Mouse (Mus musculus) embryonic fibroblast, embryonic 13.5 days (primary cell): Measurements from ENCODE around the gene Glg1. TPM values are rescaled to one million over a fixed set of nuclear protein-coding genes. Genes with fewer than 3 reads are reported as not detected.
"Not testable (repeated sequence)": the region's sequence is repeated elsewhere in the genome, so short reads cannot be mapped to it uniquely, and the experiment has no call there.

Experiments used
- H3K27ac ChIP-seq: 2 replicates; pipeline ENCODE4 v1.5.1; 2012; ENCODE audit warnings: low read length, control low read depth, inconsistent platforms; ENCODE audit not compliant: insufficient read depth
- H3K4me1 ChIP-seq: 2 replicates; pipeline ENCODE4 v1.6.1; 2011; ENCODE audit warnings: low read length; ENCODE audit not compliant: control insufficient read depth, insufficient read depth
- H3K4me3 ChIP-seq: 2 replicates; pipeline ENCODE4 v1.5.1; 2011; ENCODE audit warnings: mild to moderate bottlenecking, control low read depth, low read length; ENCODE audit not compliant: insufficient read depth
- CTCF ChIP-seq: IDR thresholded peaks from 2 replicates; pipeline ENCODE4 v1.5.1; 2011; ENCODE audit warnings: mild to moderate bottlenecking, control low read depth, low read length, moderate library complexity, borderline replicate concordance; ENCODE audit not compliant: insufficient read depth
- POLR2A ChIP-seq: IDR thresholded peaks from 2 replicates; pipeline ENCODE4 v1.6.1; 2011; ENCODE audit warnings: low read depth, mild to moderate bottlenecking, control low read depth, low read length, moderate library complexity
- polyA plus RNA-seq: library from polyadenylated mRNA; stranded (reverse); fragments of >200 nt; gene quantifications from 2 replicates; pipeline ENCODE4 v1.2.4, GENCODE M21; 2011; ENCODE audit warnings: low read depth; ENCODE audit not compliant: missing spikeins, insufficient read length

The Glg1 gene
- 130 and 132 TPM in 2 replicates for polyA plus RNA-seq

GRCm38 (mm10) chr8:111258631-111259407 lies at the start of gene Glg1:
TSS of gene Glg1 (minus strand) at chr8:111259216.
- Histone ChIP-seq H3K4me3 (peak within 1 kb of the TSS; percentile 80), H3K4me1 (no peaks in the 10 kb centered on the region), H3K27ac (peak within 1 kb of the TSS; percentile 90)
- TF ChIP-seq POLR2A (peak; percentile 97), CTCF (no peak)

GRCm38 (mm10) chr8:111305031-111305730 lies 46.2 kb upstream of the Glg1 start:
- no peaks in the 10 kb centered on the region for H3K4me1 ChIP-seq
- H3K4me3 ChIP-seq: no peak overlapping the region
- H3K27ac ChIP-seq: no peak overlapping the region
- TF ChIP-seq CTCF: no peak
- TF ChIP-seq POLR2A: no peak

GRCm38 (mm10) chr8:111304359-111304758 lies 45.3 kb upstream of the Glg1 start:
- TF ChIP-seq CTCF (no peak), POLR2A (no peak)
- no peak overlapping the region for H3K27ac ChIP-seq

GRCm38 (mm10) chr8:111303076-111303803 lies 44.2 kb upstream of the Glg1 start:
- H3K4me1 ChIP-seq, H3K4me3 ChIP-seq, H3K27ac ChIP-seq: not testable (repeated sequence)

More at GRCm38 (mm10) chr8:111304359-111304758, 45.3 kb upstream of the Glg1 start:
- Histone ChIP-seq H3K4me3 (no peak overlapping the region), H3K4me1 (no peaks in the 10 kb centered on the region)

GRCm38 (mm10) chr8:111300597-111301546 lies 41.9 kb upstream of the Glg1 start:
- TF ChIP-seq CTCF (no peak), POLR2A (no peak)
- Histone ChIP-seq H3K4me1 (peaks cover 5% of the 10 kb centered on the region; the same call in 1 of the 2 replicates), H3K27ac (no peak overlapping the region)

GRCm38 (mm10) chr8:111299821-111300568 lies 41.0 kb upstream of the Glg1 start, which contains the start of gene Rfwd3:
TSS of gene Rfwd3 (minus strand) at chr8:111300222.
- peaks cover 5% of the 10 kb centered on the region; the same call in 1 of the 2 replicates for H3K4me1 ChIP-seq
- peak within 1 kb of the TSS; percentile 98 for H3K4me3 ChIP-seq
- no peak for TF ChIP-seq CTCF
- TF ChIP-seq POLR2A: peak; percentile 87
- peak within 1 kb of the TSS; percentile 62 for H3K27ac ChIP-seq

More at GRCm38 (mm10) chr8:111300597-111301546, 41.9 kb upstream of the Glg1 start:
- H3K4me3 ChIP-seq: peak overlapping the region; percentile 26

- H3K27ac ChIP-seq: peak overlapping the region; percentile 62
- peaks cover 5% of the 10 kb centered on the region; the same call in 1 of the 2 replicates for H3K4me1 ChIP-seq
- no peak for TF ChIP-seq CTCF
- peak overlapping the region; percentile 98 for H3K4me3 ChIP-seq
Measured at GRCm38 (mm10) chr8:111299363-111299820, 40.4 kb upstream of the Glg1 start.

- TF ChIP-seq POLR2A (no peak), CTCF (no peak)
- Histone ChIP-seq H3K4me1 (peaks cover 5% of the 10 kb centered on the region; the same call in 1 of the 2 replicates), H3K27ac (no peak overlapping the region), H3K4me3 (0 out of 2 replicates have a peak overlapping the region, but pooled peaks have one; percentile 3)
Measured at GRCm38 (mm10) chr8:111298011-111298410, 39.0 kb upstream of the Glg1 start.

- H3K4me3 ChIP-seq: no peak overlapping the region
- TF ChIP-seq CTCF (no peak), POLR2A (no peak)
- no peak overlapping the region for H3K27ac ChIP-seq
- H3K4me1 ChIP-seq: no peaks in the 10 kb centered on the region
Measured at GRCm38 (mm10) chr8:111291733-111292132, 32.7 kb upstream of the Glg1 start.
